Comparison of ENCODE assay signal across 14 mouse cellular contexts in the genomic region with DNA sequence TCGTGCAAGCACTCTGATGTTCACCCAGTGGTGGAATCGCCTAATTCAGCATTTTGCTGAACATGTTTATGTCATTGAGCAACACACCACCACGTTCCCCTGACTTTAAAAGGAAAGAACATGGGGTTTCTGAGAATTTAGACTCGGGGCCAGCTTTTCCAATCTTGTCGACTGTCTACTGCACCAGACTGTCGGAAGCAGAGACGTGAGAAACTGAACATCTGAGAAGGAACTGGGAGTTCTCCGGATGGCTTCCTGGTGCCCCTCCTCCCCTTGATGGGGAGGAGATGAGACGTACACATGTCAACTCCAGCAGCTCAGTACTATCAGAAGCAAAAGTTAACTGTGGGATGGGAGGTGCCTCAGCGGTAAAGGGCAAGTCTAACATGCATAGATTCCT. TPM values are rescaled to one million over a fixed set of nuclear protein-coding genes. Genes with fewer than 3 reads are reported as not detected.
A peak's percentile ranks its signal among the peaks of the same experiment; 100 is the strongest.
DNase-seq lines count a peak whose midpoint lies in the region; ATAC-seq and TF ChIP-seq lines count a peak whose summit lies in the region.
"Had no signal": no experiment of that assay in that cellular context is flagged by ENCODE, and none has a peak within 500 bp of the region (broad histone marks: within the 10 kb centered on the region; RNA-seq: fewer than 3 reads in every experiment).

No protein-coding gene starts in this region.

- H3K9ac ChIP-seq in CH12.LX (ENCODE audit: insufficient read depth, low read depth), result no peak overlapping the region
- H3K9ac ChIP-seq in lung, postnatal 0 days (replicated peaks; ENCODE audit: low read depth), result no peak overlapping the region
- H3K9ac ChIP-seq: hindbrain, embryonic 15.5 days; midbrain, embryonic 15.5 days had no signal

- no peak overlapping the region; the same call in 1 of the 2 replicates for H3K4me2 ChIP-seq in CH12.LX (ENCODE audit: insufficient read depth, low read depth, poor library complexity, severe bottlenecking)
- no peak overlapping the region for H3K4me2 ChIP-seq in lung, postnatal 0 days (replicated peaks; ENCODE audit: low read depth, low read length)
- H3K4me2 ChIP-seq: hindbrain, embryonic 15.5 days; midbrain, embryonic 15.5 days had no signal

- H3K9me3 ChIP-seq in CH12.LX (replicated peaks; ENCODE audit: low read length), result peaks cover 4% of the 10 kb centered on the region
- no peaks in the 10 kb centered on the region for H3K9me3 ChIP-seq in lung, postnatal 0 days (ENCODE audit: low read length)
- H3K9me3 ChIP-seq: embryonic facial prominence, embryonic 10.5 days; hindbrain, embryonic 15.5 days; midbrain, embryonic 15.5 days had no signal

- TF ChIP-seq RAD21 in CH12.LX (IDR thresholded peaks at IDR 0.05; ENCODE audit: low read depth, low read length), result no peak

- peak; percentile 89 for ATAC-seq in lung, postnatal 0 days
- ATAC-seq in erythroblast, adult 5-6 weeks (replicated peaks; ENCODE audit: low FRiP score, poor library complexity, severe bottlenecking), result no peak
- ATAC-seq: midbrain, embryonic 15.5 days had no signal

- WGBS in lung, postnatal 0 days, result 39% methylated on average over 10 of the region's 10 CpGs

- no peak for TF ChIP-seq CTCF in CH12.LX (conservative IDR thresholded peaks at IDR 0.05 in 1 of 2, IDR thresholded peaks at IDR 0.05 in 1 of 2; ENCODE audit: low read depth in 2 of 2, low read length in 2 of 2)
- no peak for TF ChIP-seq CTCF in lung, postnatal 0 days (IDR thresholded peaks at IDR 0.05)

- no peak overlapping the region for H3K27ac ChIP-seq in CH12.LX (ENCODE audit: insufficient read depth, low read depth)
- H3K27ac ChIP-seq in lung, postnatal 0 days (ENCODE audit: low read length), result peak overlapping the region; percentile 83
- H3K27ac ChIP-seq: embryonic facial prominence, embryonic 10.5 days; hindbrain, embryonic 15.5 days; midbrain, embryonic 15.5 days had no signal

- H3K36me3 ChIP-seq in CH12.LX (replicated peaks in 1 of 2; ENCODE audit: control insufficient read depth in 1 of 2, insufficient read depth in 1 of 2, low read length in 1 of 2), result no peaks in the 10 kb centered on the region
- no peaks in the 10 kb centered on the region for H3K36me3 ChIP-seq in lung, postnatal 0 days (ENCODE audit: insufficient read depth, low read length)
- H3K36me3 ChIP-seq: embryonic facial prominence, embryonic 10.5 days; hindbrain, embryonic 15.5 days; midbrain, embryonic 15.5 days had no signal

- intact Hi-C loops in heart, postnatal 14 days (cut with DNase I), result loop anchor here (5.0 kb wide), 1 partner anchor 63 kb away; no protein-coding TSS in a partner anchor

- dilution Hi-C loops in CH12.LX (cut with MboI; ENCODE audit: extremely low pct_ligation_motif_present, extremely low pct_unique_long_range_greater_than_20kb, low sequenced_read_pairs), result no loop called here

- TF ChIP-seq POLR2A in CH12.LX (IDR thresholded peaks at IDR 0.05; ENCODE audit: low read depth, low read length), result no peak

- DNase-seq in heart, adult 11 months, result peak; percentile 97
- DNase-seq in heart, postnatal 14 days, result no peak
- peak; percentile 78 for DNase-seq in layer of hippocampus, adult 9-11 months
- no peak for DNase-seq in layer of hippocampus, postnatal 25 days (ENCODE audit: extremely low spot score in 1 of 2, low spot score in 1 of 2)
- no peak for DNase-seq in CH12.LX (ENCODE audit: extremely low read depth)
- DNase-seq in lung, postnatal 0 days (ENCODE audit: low spot score), result peak; percentile 94
- DNase-seq in urinary bladder, postnatal 14 days (ENCODE audit: low spot score), result no peak

- H3K27me3 ChIP-seq in CH12.LX (replicated peaks), result peaks cover 44% of the 10 kb centered on the region
- no peaks in the 10 kb centered on the region for H3K27me3 ChIP-seq in lung, postnatal 0 days (replicated peaks; ENCODE audit: insufficient read depth, low read length)
- H3K27me3 ChIP-seq: hindbrain, embryonic 15.5 days; midbrain, embryonic 15.5 days had no signal

- in situ Hi-C loops in CH12.LX (cut with MboI; ENCODE audit: low pct_ligation_motif_present, low pct_unique_long_range_greater_than_20kb, low sequenced_read_pairs), result no loop called here

- no peaks in the 10 kb centered on the region for H3K79me2 ChIP-seq in CH12.LX (replicated peaks; ENCODE audit: control insufficient read depth, extremely low read depth, insufficient read depth, poor library complexity, severe bottlenecking)

- no peaks in the 10 kb centered on the region for H3K4me1 ChIP-seq in CH12.LX (ENCODE audit: control insufficient read depth in 1 of 2, insufficient read depth in 2 of 2)
- H3K4me1 ChIP-seq in lung, postnatal 0 days (ENCODE audit: insufficient read depth, low read depth, low read length), result peaks cover 12% of the 10 kb centered on the region

- H3K4me3 ChIP-seq in CH12.LX (replicated peaks in 1 of 3; ENCODE audit: low read depth in 2 of 3, low read length in 2 of 3, poor library complexity in 1 of 3), result no peak overlapping the region
- H3K4me3 ChIP-seq in lung, postnatal 0 days (ENCODE audit: low read depth, low read length), result no peak overlapping the region
- H3K4me3 ChIP-seq: embryonic facial prominence, embryonic 10.5 days; erythroblast, embryonic 14.5 days; hindbrain, embryonic 15.5 days; midbrain, embryonic 15.5 days had no signal

- no peak for TF ChIP-seq EP300 in CH12.LX (IDR thresholded peaks at IDR 0.05; ENCODE audit: low read length)
- peak; percentile 93 for TF ChIP-seq EP300 in lung, postnatal 0 days (IDR thresholded peaks at IDR 0.05)

TF ChIP-seq in CH12.LX, 34 proteins besides CTCF, POLR2A, EP300 and RAD21:
- TF ChIP-seq TCF12 (IDR thresholded peaks at IDR 0.05; ENCODE audit: low read depth, low read length), result no peak
- TF ChIP-seq MXI1 (IDR thresholded peaks at IDR 0.05; ENCODE audit: low read depth, low read length), result 0 out of 2 replicates have a peak, but pooled peaks have one; percentile 16
- TF ChIP-seq JUND (conservative IDR thresholded peaks at IDR 0.05; ENCODE audit: low read depth, low read length), result no peak
- no peak for TF ChIP-seq KAT2A (IDR thresholded peaks at IDR 0.05; ENCODE audit: insufficient replicate concordance, low read length)

RNA-seq across cellular contexts. Expression of a gene that starts 32.1 kb away (rescaled TPM):
- total RNA-seq in heart, postnatal 14 days (2021), result 1 to 10 TPM; 4.6 to 5.7 TPM
- total RNA-seq in layer of hippocampus, postnatal 25 days (2021), result 1 to 10 TPM; 7.1 to 9.0 TPM
- 49.0 and 51.7 TPM in 2 replicates for total RNA-seq in CH12.LX (2012; rRNA removed)
- total RNA-seq in CH12.LX (2014; rRNA removed), result 113 and 120 TPM in 2 replicates
- 38.3 and 40.5 TPM in 2 replicates for polyA plus RNA-seq in CH12.LX (2012; ENCODE audit: insufficient read length, low read depth)
- polyA plus RNA-seq in lung, postnatal 0 days (2015; fragmentation: Nextera tagmentation; extraction: Ambion mirVana), result 25.7 and 27.7 TPM in 2 replicates
- 22.4 and 23.2 TPM in 2 replicates for total RNA-seq in erythroblast, adult 5-6 weeks (2015; ENCODE audit: low replicate concordance)
- total RNA-seq in erythroblast, adult 5-6 weeks (2017; ENCODE audit: low replicate concordance), result 16.2 and 24.7 TPM in 2 replicates

RNA-seq across cellular contexts. Expression of a gene that starts 42.9 kb away (rescaled TPM):
- 10 to 100 TPM; 16.5 to 18.8 TPM for total RNA-seq in heart, postnatal 14 days (2021)
- total RNA-seq in layer of hippocampus, postnatal 25 days (2021), result under 1 TPM in 1 of 2 experiments, not detected in 1; 0.38 TPM
- not detected in 2 replicates for total RNA-seq in CH12.LX (2012; rRNA removed)
- not detected in 2 replicates for total RNA-seq in CH12.LX (2014; rRNA removed)
- polyA plus RNA-seq in CH12.LX (2012; ENCODE audit: insufficient read length, low read depth), result not detected in 2 replicates
- polyA plus RNA-seq in lung, postnatal 0 days (2015; fragmentation: Nextera tagmentation; extraction: Ambion mirVana), result 4.4 and 4.7 TPM in 2 replicates
- total RNA-seq in erythroblast, adult 5-6 weeks (2015; ENCODE audit: low replicate concordance), result 3.3 TPM in 1 of 2 replicates, not detected in the other
- 2.0 and 5.0 TPM in 2 replicates for total RNA-seq in erythroblast, adult 5-6 weeks (2017; ENCODE audit: low replicate concordance)
- total RNA-seq: left cerebral cortex, postnatal 4 days had no signal
- polyA plus RNA-seq: stomach, embryonic 14.5 days had no signal

Comparison
In these comparisons a context has a peak if more than half of its experiments do, and no peak if none do; other contexts are left out.
1. DNase-seq: peak in heart, adult 11 months (single experiment), layer of hippocampus, adult 9-11 months (single experiment) and lung, postnatal 0 days (single experiment); none in heart, postnatal 14 days (0 of 2), layer of hippocampus, postnatal 25 days (0 of 2), CH12.LX (single experiment) and urinary bladder, postnatal 14 days (single experiment).